Mouse (Mus musculus): Measurements from ENCODE around the gene Ankrd45. TPM values are rescaled to one million over a fixed set of nuclear protein-coding genes. Genes with fewer than 3 reads are reported as not detected.
A peak's percentile ranks its signal among the peaks of the same experiment; 100 is the strongest.
"Not testable (repeated sequence)": the region's sequence is repeated elsewhere in the genome, so short reads cannot be mapped to it uniquely, and the experiment has no call there.

Gene Ankrd45
- polyA plus RNA-seq, 1 experiment from 2014 or later = 6.0 TPM

DNA sequence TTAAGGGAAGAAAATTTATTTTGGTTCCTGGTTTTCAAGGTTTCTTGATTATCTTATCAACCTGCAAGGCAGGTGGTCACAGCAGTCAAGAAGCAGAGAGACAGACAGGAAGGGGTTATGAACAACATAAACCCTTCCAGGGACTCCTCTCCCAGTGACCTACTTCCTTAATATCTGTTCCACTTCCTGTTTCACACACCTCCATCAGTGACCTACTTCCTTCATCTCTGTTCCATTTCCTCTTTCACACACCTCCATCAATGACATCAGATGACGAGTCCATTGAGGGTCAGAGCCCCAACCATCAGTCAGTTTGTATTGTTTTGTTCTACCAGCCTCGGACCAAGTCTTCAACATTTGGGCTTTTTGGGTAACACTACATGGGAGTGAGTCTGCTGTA is 3.0 kb upstream of the Ankrd45 start:
- H3K4me2 ChIP-seq = no peak overlapping the region
- H3K27ac ChIP-seq (ENCODE audit: low read depth, low read length) = no peak overlapping the region
- no peaks in the 10 kb centered on the region for H3K4me1 ChIP-seq (ENCODE audit: control insufficient read depth, insufficient read depth, low read length)
- ATAC-seq (ENCODE audit: low FRiP score) (no peak), DNase-seq (ENCODE audit: low spot score, missing footprints) (no peak)
- no peak overlapping the region for H3K9ac ChIP-seq (ENCODE audit: low read length)
- H3K9me3 ChIP-seq (ENCODE audit: control insufficient read depth, low read length) = no peaks in the 10 kb centered on the region
- H3K4me3 ChIP-seq (ENCODE audit: low read depth, low read length) = no peak overlapping the region
- H3K36me3 ChIP-seq (ENCODE audit: control insufficient read depth, insufficient read depth, low read length) = no peaks in the 10 kb centered on the region
- WGBS = 84% methylated on average over 2 of the region's 2 CpGs
- no peaks in the 10 kb centered on the region for H3K27me3 ChIP-seq (ENCODE audit: control insufficient read depth, insufficient read depth, low read length)

DNA sequence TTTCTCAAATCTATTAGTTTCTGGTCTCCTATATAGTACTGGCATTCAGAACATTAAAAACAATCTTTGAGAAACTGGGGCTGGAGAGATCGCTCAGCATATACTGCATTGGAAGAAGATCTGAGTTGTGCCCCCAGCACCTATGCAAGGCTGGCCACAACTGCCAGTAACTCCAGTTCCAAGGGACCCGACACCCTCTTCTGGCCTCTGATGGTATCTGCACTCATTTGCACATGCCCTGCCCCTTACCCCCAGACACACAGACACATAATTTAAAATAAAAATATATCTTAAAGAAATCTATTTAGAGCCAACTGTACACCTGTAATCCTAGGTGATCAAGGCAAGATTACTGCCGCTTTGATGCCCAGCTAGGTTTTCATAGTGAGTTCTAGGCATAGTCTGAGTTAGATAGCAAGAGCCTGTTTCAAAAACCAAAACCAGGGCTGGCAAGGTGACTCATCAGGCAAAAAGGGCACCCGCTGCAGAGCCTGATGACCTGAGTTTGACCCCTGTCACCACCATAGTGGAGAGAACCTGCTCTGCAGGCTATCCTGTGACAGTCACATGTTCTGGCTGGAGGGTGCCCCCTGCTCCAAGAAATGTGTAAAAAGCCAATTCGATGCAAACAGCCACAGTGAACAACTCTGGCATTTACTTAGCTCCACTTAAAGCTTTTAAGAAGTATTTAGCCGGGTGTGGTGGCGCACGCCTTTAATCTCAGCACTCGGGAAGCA is 2.3 kb upstream of the Ankrd45 start:
- DNase-seq (ENCODE audit: low spot score, missing footprints) (no peak), ATAC-seq (ENCODE audit: low FRiP score) (no peak)
- WGBS = 83% methylated on average over 9 of the region's 9 CpGs
- no peak overlapping the region for H3K4me3 ChIP-seq (ENCODE audit: low read depth, low read length)
- H3K36me3 ChIP-seq (ENCODE audit: control insufficient read depth, insufficient read depth, low read length) = no peaks in the 10 kb centered on the region
- no peaks in the 10 kb centered on the region for H3K27me3 ChIP-seq (ENCODE audit: control insufficient read depth, insufficient read depth, low read length)
- no peaks in the 10 kb centered on the region for H3K4me1 ChIP-seq (ENCODE audit: control insufficient read depth, insufficient read depth, low read length)
- no peak overlapping the region for H3K4me2 ChIP-seq
- H3K9ac ChIP-seq (ENCODE audit: low read length) = no peak overlapping the region
- no peak overlapping the region for H3K27ac ChIP-seq (ENCODE audit: low read depth, low read length)
- no peaks in the 10 kb centered on the region for H3K9me3 ChIP-seq (ENCODE audit: control insufficient read depth, low read length)

DNA sequence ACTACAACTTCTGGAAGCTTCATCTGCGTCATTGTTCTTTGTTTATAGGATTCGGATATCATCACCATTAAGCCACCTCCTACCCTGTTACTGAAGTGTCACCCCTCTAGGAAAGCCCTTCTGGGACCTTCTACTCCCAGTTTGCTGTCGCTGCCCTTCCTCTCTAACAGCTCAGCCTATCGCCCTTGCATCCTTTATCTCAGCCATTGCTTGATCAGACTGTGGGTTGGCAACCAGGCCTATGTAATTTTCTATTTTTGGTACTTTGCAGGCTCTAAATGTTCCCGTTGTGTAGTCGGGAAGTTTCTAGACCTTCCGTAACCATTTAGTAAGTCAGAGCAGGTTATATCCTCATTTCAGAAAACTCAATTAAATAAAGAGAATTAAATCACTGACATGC is 725 bp downstream of the Ankrd45 start:
- ATAC-seq (ENCODE audit: low FRiP score) (no peak), DNase-seq (ENCODE audit: low spot score, missing footprints) (no peak)
- WGBS = 89% methylated on average over 7 of the region's 7 CpGs
- H3K27ac ChIP-seq (ENCODE audit: low read depth, low read length) = no peak overlapping the region
- H3K4me2 ChIP-seq = peak overlapping the region; percentile 69; the same call in 1 of the 2 replicates
- no peaks in the 10 kb centered on the region for H3K9me3 ChIP-seq (ENCODE audit: control insufficient read depth, low read length)
- H3K4me3 ChIP-seq (ENCODE audit: low read depth, low read length) = no peak overlapping the region
- H3K36me3 ChIP-seq (ENCODE audit: control insufficient read depth, insufficient read depth, low read length) = no peaks in the 10 kb centered on the region
- H3K9ac ChIP-seq (ENCODE audit: low read length) = no peak overlapping the region
- H3K27me3 ChIP-seq (ENCODE audit: control insufficient read depth, insufficient read depth, low read length) = no peaks in the 10 kb centered on the region
- no peaks in the 10 kb centered on the region for H3K4me1 ChIP-seq (ENCODE audit: control insufficient read depth, insufficient read depth, low read length)

DNA sequence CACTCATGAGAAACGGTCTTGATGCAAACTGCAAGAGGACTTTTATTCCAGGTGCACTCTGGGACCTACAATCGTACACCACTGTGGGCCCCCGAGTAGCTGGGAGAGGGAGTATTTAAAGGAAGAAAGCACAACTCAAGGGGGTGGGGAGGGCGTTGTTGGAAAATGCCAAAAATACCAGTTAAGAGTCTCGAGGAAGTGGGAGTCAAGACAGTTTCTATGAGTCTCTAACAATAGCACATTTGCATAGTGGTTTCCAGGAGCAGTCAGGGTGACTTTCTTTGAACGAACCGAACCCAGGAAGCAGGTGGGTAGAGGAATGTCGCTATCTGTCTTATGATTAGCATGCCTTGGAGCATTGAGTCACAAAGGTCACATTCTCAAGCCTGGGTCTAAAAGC is 3.1 kb downstream of the Ankrd45 start:
- not testable (repeated sequence) for H3K27me3 ChIP-seq (ENCODE audit: control insufficient read depth, insufficient read depth, low read length); H3K9me3 ChIP-seq (ENCODE audit: control insufficient read depth, low read length); H3K36me3 ChIP-seq (ENCODE audit: control insufficient read depth, insufficient read depth, low read length); H3K4me1 ChIP-seq (ENCODE audit: control insufficient read depth, insufficient read depth, low read length); H3K4me3 ChIP-seq (ENCODE audit: low read depth, low read length); H3K4me2 ChIP-seq; H3K9ac ChIP-seq (ENCODE audit: low read length); H3K27ac ChIP-seq (ENCODE audit: low read depth, low read length); ATAC-seq (ENCODE audit: low FRiP score); DNase-seq (ENCODE audit: low spot score, missing footprints)
- WGBS = 87% methylated on average over 8 of the region's 8 CpGs

DNA sequence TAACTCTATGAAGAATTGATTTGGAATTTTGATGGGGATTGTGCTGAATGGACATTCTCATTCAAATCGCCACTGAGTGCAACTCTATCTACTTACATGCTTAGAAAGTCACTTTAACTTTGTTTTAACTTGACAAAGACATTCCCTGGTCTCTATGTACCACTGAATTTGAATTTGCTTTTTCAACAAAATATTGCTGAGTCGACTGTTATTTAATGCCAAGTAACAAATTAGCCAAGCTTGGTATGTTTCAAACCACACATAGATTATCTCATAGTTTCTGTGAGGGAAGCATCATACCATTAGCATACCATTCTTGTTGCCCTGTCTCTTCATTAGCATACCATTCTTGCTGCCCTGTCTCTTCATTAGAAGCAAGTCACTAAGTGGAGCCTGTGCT is 5.4 kb downstream of the Ankrd45 start:
- DNase-seq (ENCODE audit: low spot score, missing footprints) (no peak), ATAC-seq (ENCODE audit: low FRiP score) (no peak)
- Histone ChIP-seq H3K36me3 (ENCODE audit: control insufficient read depth, insufficient read depth, low read length) (no peaks in the 10 kb centered on the region), H3K27me3 (ENCODE audit: control insufficient read depth, insufficient read depth, low read length) (no peaks in the 10 kb centered on the region), H3K4me2 (no peak overlapping the region), H3K4me1 (ENCODE audit: control insufficient read depth, insufficient read depth, low read length) (no peaks in the 10 kb centered on the region), H3K27ac (ENCODE audit: low read depth, low read length) (no peak overlapping the region), H3K4me3 (ENCODE audit: low read depth, low read length) (no peak overlapping the region), H3K9me3 (ENCODE audit: control insufficient read depth, low read length) (no peaks in the 10 kb centered on the region), H3K9ac (ENCODE audit: low read length) (no peak overlapping the region)
- 80% methylated on average over 2 of the region's 2 CpGs for WGBS

DNA sequence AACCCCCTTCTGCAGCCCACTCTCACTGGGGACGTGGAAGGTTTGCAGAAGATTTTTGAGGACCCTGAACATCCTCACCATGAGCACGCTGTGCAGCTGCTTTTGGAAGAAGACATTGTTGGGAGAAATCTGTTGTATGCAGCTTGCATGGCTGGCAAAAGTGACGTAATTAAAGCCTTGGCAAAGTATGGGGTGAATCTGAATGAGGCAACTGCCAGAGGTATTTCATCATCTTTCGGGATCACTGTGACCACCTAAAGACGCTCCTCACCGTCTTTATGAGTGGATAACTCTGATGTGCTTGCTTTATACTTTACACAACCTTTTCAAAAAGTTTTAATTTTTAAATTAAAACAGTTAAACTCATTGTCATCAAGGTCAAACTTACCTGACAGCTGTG is 8.6 kb downstream of the Ankrd45 start:
- 81% methylated on average over 6 of the region's 6 CpGs for WGBS
- no peaks in the 10 kb centered on the region for H3K9me3 ChIP-seq (ENCODE audit: control insufficient read depth, low read length)
- no peaks in the 10 kb centered on the region for H3K4me1 ChIP-seq (ENCODE audit: control insufficient read depth, insufficient read depth, low read length)
- no peak overlapping the region for H3K4me3 ChIP-seq (ENCODE audit: low read depth, low read length)
- ATAC-seq (ENCODE audit: low FRiP score) (no peak), DNase-seq (ENCODE audit: low spot score, missing footprints) (no peak)
- no peak overlapping the region for H3K9ac ChIP-seq (ENCODE audit: low read length)
- no peaks in the 10 kb centered on the region for H3K27me3 ChIP-seq (ENCODE audit: control insufficient read depth, insufficient read depth, low read length)
- no peaks in the 10 kb centered on the region for H3K36me3 ChIP-seq (ENCODE audit: control insufficient read depth, insufficient read depth, low read length)
- no peak overlapping the region for H3K27ac ChIP-seq (ENCODE audit: low read depth, low read length)
- H3K4me2 ChIP-seq = no peak overlapping the region

DNA sequence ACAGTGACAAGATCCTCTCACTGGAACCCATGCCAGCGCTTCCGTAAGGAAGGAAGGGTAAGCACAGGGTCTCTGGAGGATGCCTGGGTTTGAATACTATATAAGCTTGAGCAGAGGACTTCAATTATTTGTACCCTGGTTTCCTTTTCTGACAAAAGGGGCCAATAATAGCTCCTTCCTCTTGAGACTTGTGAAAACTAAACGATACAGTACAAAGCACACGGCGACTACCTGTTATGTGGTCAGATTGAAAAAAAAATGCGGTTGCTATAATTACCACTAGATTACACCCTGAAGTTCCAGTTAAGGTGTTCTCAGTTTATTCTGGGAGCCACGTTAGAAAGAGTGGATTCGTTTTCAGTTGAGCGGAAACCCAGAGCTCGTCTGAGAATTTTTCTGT is 14.1 kb downstream of the Ankrd45 start:
- ATAC-seq (ENCODE audit: low FRiP score) (no peak), DNase-seq (ENCODE audit: low spot score, missing footprints) (no peak)
- no peaks in the 10 kb centered on the region for H3K9me3 ChIP-seq (ENCODE audit: control insufficient read depth, low read length)
- no peak overlapping the region for H3K9ac ChIP-seq (ENCODE audit: low read length)
- no peak overlapping the region for H3K4me2 ChIP-seq
- WGBS = 85% methylated on average over 10 of the region's 10 CpGs
- no peaks in the 10 kb centered on the region for H3K27me3 ChIP-seq (ENCODE audit: control insufficient read depth, insufficient read depth, low read length)
- H3K4me3 ChIP-seq (ENCODE audit: low read depth, low read length) = no peak overlapping the region
- H3K27ac ChIP-seq (ENCODE audit: low read depth, low read length) = no peak overlapping the region
- no peaks in the 10 kb centered on the region for H3K4me1 ChIP-seq (ENCODE audit: control insufficient read depth, insufficient read depth, low read length)
- H3K36me3 ChIP-seq (ENCODE audit: control insufficient read depth, insufficient read depth, low read length) = no peaks in the 10 kb centered on the region

DNA sequence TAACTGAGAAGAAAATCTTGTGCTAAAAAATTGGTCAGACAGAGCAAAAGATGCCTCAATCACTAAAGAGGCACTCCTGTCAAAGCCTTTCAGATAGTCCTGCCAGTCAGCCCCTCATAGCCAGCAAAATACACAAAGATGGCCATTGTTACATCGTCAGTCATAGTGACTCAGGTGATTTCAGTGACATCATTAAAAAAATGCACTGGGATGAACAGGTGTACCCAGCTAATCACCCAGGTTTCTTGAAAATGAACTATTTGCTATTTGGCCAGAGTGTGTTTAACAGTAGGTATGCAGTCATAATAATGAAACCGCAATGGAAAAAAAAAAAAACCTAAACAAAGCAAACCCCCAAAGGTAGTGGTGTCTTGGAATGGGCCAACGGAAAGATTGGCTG is 16.7 kb downstream of the Ankrd45 start, which contains the start of gene Tex50:
TSS of gene Tex50 (minus strand) at position 101 of the 400 bp plus-strand sequence.
- 89% methylated on average over 3 of the region's 3 CpGs for WGBS
- H3K36me3 ChIP-seq (ENCODE audit: control insufficient read depth, insufficient read depth, low read length) = no peaks in the 10 kb centered on the region
- no peak within 1 kb of the TSS for H3K27ac ChIP-seq (ENCODE audit: low read depth, low read length)
- no peak within 1 kb of the TSS for H3K4me2 ChIP-seq
- no peaks in the 10 kb centered on the region for H3K4me1 ChIP-seq (ENCODE audit: control insufficient read depth, insufficient read depth, low read length)
- no peak within 1 kb of the TSS for H3K4me3 ChIP-seq (ENCODE audit: low read depth, low read length)
- ATAC-seq (ENCODE audit: low FRiP score) = no peak
- DNase-seq (ENCODE audit: low spot score, missing footprints) = no peak
- H3K9ac ChIP-seq (ENCODE audit: low read length) = no peak within 1 kb of the TSS
- H3K9me3 ChIP-seq (ENCODE audit: control insufficient read depth, low read length) = no peaks in the 10 kb centered on the region
- no peaks in the 10 kb centered on the region for H3K27me3 ChIP-seq (ENCODE audit: control insufficient read depth, insufficient read depth, low read length)

DNA sequence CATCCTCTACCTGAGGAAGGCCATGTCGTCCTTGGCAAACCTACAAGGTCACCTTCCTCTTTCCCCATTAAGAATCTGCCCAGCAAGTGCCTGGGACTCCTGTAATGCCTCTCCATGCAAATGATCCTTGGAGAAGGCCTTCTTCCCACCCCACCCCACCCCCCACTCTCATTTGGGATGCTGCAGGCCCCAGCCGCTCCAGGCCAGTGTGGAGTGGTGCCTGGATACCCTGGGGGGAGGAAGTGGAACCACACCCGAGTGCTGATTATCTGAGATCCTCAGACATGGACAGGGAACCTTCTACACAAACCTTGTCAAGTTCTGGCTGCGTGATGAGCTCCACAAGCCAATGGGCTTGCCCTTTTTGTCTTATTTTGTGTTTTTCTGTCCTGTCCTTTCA is 17.8 kb downstream of the Ankrd45 start:
- Histone ChIP-seq H3K9ac (ENCODE audit: low read length) (no peak overlapping the region), H3K36me3 (ENCODE audit: control insufficient read depth, insufficient read depth, low read length) (no peaks in the 10 kb centered on the region), H3K4me2 (no peak overlapping the region), H3K27ac (ENCODE audit: low read depth, low read length) (no peak overlapping the region), H3K27me3 (ENCODE audit: control insufficient read depth, insufficient read depth, low read length) (no peaks in the 10 kb centered on the region), H3K9me3 (ENCODE audit: control insufficient read depth, low read length) (no peaks in the 10 kb centered on the region), H3K4me1 (ENCODE audit: control insufficient read depth, insufficient read depth, low read length) (no peaks in the 10 kb centered on the region), H3K4me3 (ENCODE audit: low read depth, low read length) (no peak overlapping the region)
- ATAC-seq (ENCODE audit: low FRiP score) (no peak), DNase-seq (ENCODE audit: low spot score, missing footprints) (no peak)
- WGBS = 59% methylated on average over 4 of the region's 4 CpGs

Measured in midbrain, embryonic 11.5 days (tissue).